Mouse (Mus musculus) MEL (cell line): ENCODE measurements around the gene Plekhm3.

ENCODE experiments used
- CTCF ChIP-seq, 3 experiments: IDR thresholded peaks in 2 of 3; conservative IDR thresholded peaks in 1 of 3; 2 replicates each; pipeline ENCODE4 v1.5.1; 2011 to 2012; ENCODE audit warnings: low read length in 3 of 3, low read depth in 2 of 3, mild to moderate bottlenecking in 2 of 3, improper control_type of control experiment in 1 of 3, inconsistent platforms in 1 of 3, mixed read lengths in 1 of 3, moderate library complexity in 1 of 3; ENCODE audit not compliant: control insufficient read depth in 1 of 3, insufficient read depth in 1 of 3, poor library complexity in 1 of 3, severe bottlenecking in 1 of 3
- ETS1 ChIP-seq: IDR thresholded peaks from 2 replicates; pipeline ENCODE4 v1.6.1; 2012; ENCODE audit warnings: low read depth, mild to moderate bottlenecking, inconsistent platforms, low read length, improper control_type of control experiment, moderate library complexity
- POLR2A ChIP-seq, 2 experiments: IDR thresholded peaks; 2 replicates each; pipeline ENCODE4 v1.6.1; 2011 to 2012; ENCODE audit warnings: low read length in 2 of 2, mild to moderate bottlenecking in 2 of 2, control low read depth in 1 of 2, improper control_type of control experiment in 1 of 2, low read depth in 1 of 2, moderate library complexity in 1 of 2; ENCODE audit not compliant: control insufficient read depth in 1 of 2, insufficient read depth in 1 of 2, poor library complexity in 1 of 2
- POLR2AphosphoS5 ChIP-seq: IDR thresholded peaks from 2 replicates; pipeline ENCODE4 v1.6.1; 2012; ENCODE audit warnings: low read depth, borderline replicate concordance, mild to moderate bottlenecking, inconsistent platforms, low read length, moderate library complexity, mixed read lengths
- SMC3 ChIP-seq: IDR thresholded peaks from 2 replicates; pipeline ENCODE4 v1.6.1; 2011; ENCODE audit warnings: low read depth, low read length, improper control_type of control experiment
- ZKSCAN1 ChIP-seq: IDR thresholded peaks from 2 replicates; pipeline ENCODE4 v1.6.1; 2012; ENCODE audit warnings: low read depth, mild to moderate bottlenecking, inconsistent platforms, low read length, improper control_type of control experiment, moderate library complexity

- TF ChIP-seq CTCF (IDR thresholded peaks at IDR 0.05 in 2 of 3, conservative IDR thresholded peaks at IDR 0.05 in 1 of 3; ENCODE audit: control insufficient read depth in 1 of 3, insufficient read depth in 1 of 3, low read depth in 2 of 3, low read length in 3 of 3, poor library complexity in 1 of 3, severe bottlenecking in 1 of 3) (no peak), POLR2AphosphoS5 (no peak), SMC3 (no peak), ETS1 (no peak), ZKSCAN1 (no peak), POLR2A (IDR thresholded peaks at IDR 0.05; ENCODE audit: control insufficient read depth in 1 of 2, insufficient read depth in 1 of 2, low read depth in 1 of 2, low read length in 2 of 2, poor library complexity in 1 of 2) (no peak)
These were observed 47.9 kb upstream of the Plekhm3 start for GRCm38 (mm10) chr1:65004526-65004925.
